Mouse (Mus musculus): ENCODE results near the gene 1700018B08Rik.

DNA sequence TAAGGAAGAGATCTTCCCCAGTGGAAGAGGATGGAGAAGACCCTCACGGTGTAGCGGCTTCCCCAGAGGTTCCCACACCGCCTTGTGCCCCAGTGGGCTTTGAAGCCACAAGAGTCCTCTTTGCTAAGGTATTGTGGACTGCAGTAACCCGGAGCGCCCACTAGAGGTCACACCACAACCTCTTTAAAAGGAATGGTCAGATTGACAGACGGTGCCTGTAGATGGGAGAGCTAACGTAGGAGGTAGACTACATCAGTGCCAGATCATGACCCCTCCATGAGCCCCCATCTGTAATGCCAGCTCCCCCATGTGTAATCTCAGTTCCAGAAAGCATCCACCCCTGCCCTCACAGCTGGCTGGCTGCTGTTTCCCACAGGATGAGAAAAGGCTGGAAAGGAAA lies 3.0 kb upstream of the 1700018B08Rik start:
- TF ChIP-seq CTCF (IDR thresholded peaks at IDR 0.05; ENCODE audit: low read depth) (peak; percentile 94), EP300 (IDR thresholded peaks at IDR 0.05; ENCODE audit: low read depth) (no peak)

Measured in liver, embryonic 14.5 days (tissue).